Mouse (Mus musculus) left cerebral cortex, adult 8-10 months (tissue): ENCODE measurements at regions not wholly inside any gene's neighbourhood (a gene's known extent, or its start where the extent isn't known, plus 50 kb on each side); places are given as distances from the start of the nearest gene placed in this dataset.

Experiments used
- DNase-seq, 2 experiments: peaks; one replicate each; pipeline ENCODE4 v3.0.0; 2022; ENCODE audit warnings: low spot score in 2 of 2

- DNase-seq: no peak
Measured at GRCm38 (mm10) chr3:124986930-124987329, 406.0 kb upstream of the 1700003H04Rik start.

- no peak for DNase-seq
Measured at GRCm38 (mm10) chr3:124986515-124986914, 405.6 kb upstream of the 1700003H04Rik start.

GRCm38 (mm10) chr3:124985428-124985827, 404.5 kb upstream of the 1700003H04Rik start:
- no peak for DNase-seq

- no peak for DNase-seq
Measured at GRCm38 (mm10) chr3:124935147-124935849, 354.4 kb upstream of the 1700003H04Rik start.

GRCm38 (mm10) chr3:124932655-124933054, 351.8 kb upstream of the 1700003H04Rik start:
- no peak for DNase-seq

GRCm38 (mm10) chr3:124930773-124931607, 350.1 kb upstream of the 1700003H04Rik start:
- peak in 1 of 2 experiments; percentile 1 for DNase-seq

- no peak for DNase-seq
Measured at GRCm38 (mm10) chr3:124908925-124909324, 328.0 kb upstream of the 1700003H04Rik start.
